Comparison of ENCODE assay signal across 8 mouse cellular contexts in genomic region chr4:21930971-21931771, GRCm38 (mm10). TPM values are rescaled to one million over a fixed set of nuclear protein-coding genes. Genes with fewer than 3 reads are reported as not detected.
A peak's percentile ranks its signal among the peaks of the same experiment; 100 is the strongest.
DNase-seq lines count a peak whose midpoint lies in the region; ATAC-seq lines count a peak whose summit lies in the region.

Gene Faxc (plus strand): TSS chr4:21931329.

- under 1% methylated on average over 82 of the region's 83 CpGs for WGBS in forebrain, embryonic 12.5 days
- WGBS in heart, embryonic 15.5 days = under 1% methylated on average over 52 of the region's 83 CpGs
- WGBS in liver, embryonic 12.5 days (ENCODE audit: insufficient replicate concordance) = under 1% methylated on average over 52 of the region's 83 CpGs
- 1% methylated on average over 72 of the region's 83 CpGs for WGBS in neural tube, embryonic 13.5 days

- H3K27me3 ChIP-seq in forebrain, embryonic 12.5 days = no peaks in the 10 kb centered on the region
- H3K27me3 ChIP-seq in heart, embryonic 15.5 days = no peaks in the 10 kb centered on the region
- peaks cover 44% of the 10 kb centered on the region for H3K27me3 ChIP-seq in liver, embryonic 12.5 days (replicated peaks)
- no peaks in the 10 kb centered on the region for H3K27me3 ChIP-seq in neural tube, embryonic 13.5 days

- no peaks in the 10 kb centered on the region for H3K4me1 ChIP-seq in brown adipose tissue, adult 24 weeks (ENCODE audit: control insufficient read depth, insufficient read depth, insufficient read length, low read length)
- peaks cover 23% of the 10 kb centered on the region for H3K4me1 ChIP-seq in forebrain, embryonic 12.5 days
- peaks cover 7% of the 10 kb centered on the region; the same call in 1 of the 2 replicates for H3K4me1 ChIP-seq in heart, embryonic 15.5 days (replicated peaks)
- no peaks in the 10 kb centered on the region for H3K4me1 ChIP-seq in liver, embryonic 12.5 days
- peaks cover 39% of the 10 kb centered on the region for H3K4me1 ChIP-seq in neural tube, embryonic 13.5 days (replicated peaks)

- peak within 1 kb of the TSS; percentile 67 for H3K4me3 ChIP-seq in brown adipose tissue, adult 24 weeks (ENCODE audit: insufficient read depth, low read depth, low read length)
- H3K4me3 ChIP-seq in forebrain, embryonic 12.5 days (replicated peaks) = peak within 1 kb of the TSS; percentile 78
- peak within 1 kb of the TSS; percentile 71 for H3K4me3 ChIP-seq in heart, embryonic 15.5 days
- peak within 1 kb of the TSS; percentile 54 for H3K4me3 ChIP-seq in liver, embryonic 12.5 days
- peak within 1 kb of the TSS; percentile 86 for H3K4me3 ChIP-seq in neural tube, embryonic 13.5 days

- H3K36me3 ChIP-seq in forebrain, embryonic 12.5 days (replicated peaks) = peaks cover 2% of the 10 kb centered on the region
- no peaks in the 10 kb centered on the region for H3K36me3 ChIP-seq in heart, embryonic 15.5 days
- no peaks in the 10 kb centered on the region for H3K36me3 ChIP-seq in liver, embryonic 12.5 days
- peaks cover 4% of the 10 kb centered on the region; the same call in 1 of the 2 replicates for H3K36me3 ChIP-seq in neural tube, embryonic 13.5 days

- peak within 1 kb of the TSS; percentile 78 for H3K4me2 ChIP-seq in forebrain, embryonic 12.5 days
- H3K4me2 ChIP-seq in heart, embryonic 15.5 days = peak within 1 kb of the TSS; percentile 97
- H3K4me2 ChIP-seq in liver, embryonic 12.5 days = peak within 1 kb of the TSS; percentile 71
- H3K4me2 ChIP-seq in neural tube, embryonic 13.5 days = peak within 1 kb of the TSS; percentile 75

- no peaks in the 10 kb centered on the region for H3K9me3 ChIP-seq in forebrain, embryonic 12.5 days
- no peaks in the 10 kb centered on the region for H3K9me3 ChIP-seq in heart, embryonic 15.5 days (replicated peaks)
- H3K9me3 ChIP-seq in liver, embryonic 12.5 days (replicated peaks) = no peaks in the 10 kb centered on the region
- no peaks in the 10 kb centered on the region for H3K9me3 ChIP-seq in neural tube, embryonic 13.5 days

- H3K9ac ChIP-seq in forebrain, embryonic 12.5 days = peak within 1 kb of the TSS; percentile 97
- peak within 1 kb of the TSS; percentile 77 for H3K9ac ChIP-seq in heart, embryonic 15.5 days
- H3K9ac ChIP-seq in liver, embryonic 12.5 days = peak within 1 kb of the TSS; percentile 29
- peak within 1 kb of the TSS; percentile 100 for H3K9ac ChIP-seq in neural tube, embryonic 13.5 days

- peak; percentile 31 for DNase-seq in ES-CJ7 (ENCODE audit: low read depth, low spot score)
- peak; percentile 57 for DNase-seq in kidney, postnatal 10 days
- peak; percentile 32 for DNase-seq in urinary bladder, postnatal 25 days (ENCODE audit: low spot score)

- ATAC-seq in forebrain, embryonic 12.5 days (ENCODE audit: low FRiP score) = peak; percentile 90
- peak; percentile 76 for ATAC-seq in heart, embryonic 15.5 days (replicated peaks; ENCODE audit: insufficient number of reproducible peaks, insufficient read depth, low FRiP score, low read depth)
- peak; percentile 37; the same call in 1 of the 2 replicates for ATAC-seq in liver, embryonic 12.5 days
- ATAC-seq in neural tube, embryonic 13.5 days (ENCODE audit: low read depth) = peak; percentile 90

- H3K27ac ChIP-seq in brown adipose tissue, adult 24 weeks (replicated peaks; ENCODE audit: low read depth, low read length) = no peak within 1 kb of the TSS
- peak within 1 kb of the TSS; percentile 90 for H3K27ac ChIP-seq in forebrain, embryonic 12.5 days
- H3K27ac ChIP-seq in heart, embryonic 15.5 days = peak within 1 kb of the TSS; percentile 54
- H3K27ac ChIP-seq in liver, embryonic 12.5 days = no peak within 1 kb of the TSS
- H3K27ac ChIP-seq in neural tube, embryonic 13.5 days (replicated peaks) = peak within 1 kb of the TSS; percentile 98

RNA-seq across cellular contexts. Expression of gene Faxc, which starts in this region (rescaled TPM):
- polyA plus RNA-seq in brown adipose tissue, adult 24 weeks (2012; ENCODE audit: insufficient read depth, insufficient read length, missing spikeins) = 0.42 TPM in 1 of 2 replicates, not detected in the other
- polyA plus RNA-seq in forebrain, embryonic 12.5 days (2016; fragmentation: Nextera tagmentation; extraction: Ambion mirVana) = 23.0 and 26.8 TPM in 2 replicates
- polyA plus RNA-seq in heart, embryonic 15.5 days (2015; fragmentation: Nextera tagmentation; extraction: Ambion mirVana) = 1.7 and 2.1 TPM in 2 replicates
- polyA plus RNA-seq in liver, embryonic 12.5 days (2016; fragmentation: Nextera tagmentation; extraction: Ambion mirVana) = 0.31 and 0.36 TPM in 2 replicates
- polyA plus RNA-seq in neural tube, embryonic 13.5 days (2015; fragmentation: Nextera tagmentation; extraction: Ambion mirVana) = 19.6 and 20.3 TPM in 2 replicates

Comparison
In these comparisons a context has a peak if more than half of its experiments do, and no peak if none do; other contexts are left out.
1. Peak in ATAC-seq, H3K4me3 ChIP-seq, H3K9ac ChIP-seq and H3K4me2 ChIP-seq in liver, embryonic 12.5 days; RNA of the gene not detected or under 1 TPM.
2. H3K27ac ChIP-seq: peak in forebrain, embryonic 12.5 days (single experiment), heart, embryonic 15.5 days (single experiment) and neural tube, embryonic 13.5 days (single experiment); none in brown adipose tissue, adult 24 weeks (single experiment) and liver, embryonic 12.5 days (single experiment).
3. ATAC-seq: peak in every context shown above with its lines; median percentile 90 in forebrain, embryonic 12.5 days; 90 in neural tube, embryonic 13.5 days; 76 in heart, embryonic 15.5 days; 37 in liver, embryonic 12.5 days.
4. H3K9ac ChIP-seq: peak in every context shown above with its lines; median percentile 100 in neural tube, embryonic 13.5 days; 97 in forebrain, embryonic 12.5 days; 77 in heart, embryonic 15.5 days; 29 in liver, embryonic 12.5 days.
5. Peak in every context shown above with its lines, with median percentiles within 50 percentile points of each other: DNase-seq, H3K4me3 ChIP-seq and H3K4me2 ChIP-seq.